Mouse (Mus musculus): ENCODE results near the gene Dek.

Dek gene

DNA sequence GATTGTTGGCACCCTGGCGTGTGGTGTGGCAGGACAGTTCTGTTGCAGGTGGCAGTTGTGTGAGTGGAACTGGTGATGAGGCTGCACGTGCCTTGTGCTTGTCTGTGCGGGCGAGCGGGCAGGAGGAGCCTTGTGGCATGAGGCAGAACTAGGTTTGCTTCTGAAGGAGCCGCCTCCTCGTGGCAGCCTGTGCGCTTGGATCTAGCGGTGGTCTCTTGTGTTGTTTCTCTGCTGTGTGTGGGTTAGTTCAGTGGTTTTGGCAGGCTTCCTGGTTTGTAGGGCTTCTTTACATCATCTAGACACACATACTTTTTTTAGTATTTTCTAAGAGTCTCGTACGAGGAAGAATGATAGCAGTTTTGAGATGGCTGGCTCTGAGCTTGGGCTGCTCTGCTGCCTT, 49.9 kb downstream of the Dek start:
- no peak for DNase-seq (ENCODE audit: low read depth)

DNA sequence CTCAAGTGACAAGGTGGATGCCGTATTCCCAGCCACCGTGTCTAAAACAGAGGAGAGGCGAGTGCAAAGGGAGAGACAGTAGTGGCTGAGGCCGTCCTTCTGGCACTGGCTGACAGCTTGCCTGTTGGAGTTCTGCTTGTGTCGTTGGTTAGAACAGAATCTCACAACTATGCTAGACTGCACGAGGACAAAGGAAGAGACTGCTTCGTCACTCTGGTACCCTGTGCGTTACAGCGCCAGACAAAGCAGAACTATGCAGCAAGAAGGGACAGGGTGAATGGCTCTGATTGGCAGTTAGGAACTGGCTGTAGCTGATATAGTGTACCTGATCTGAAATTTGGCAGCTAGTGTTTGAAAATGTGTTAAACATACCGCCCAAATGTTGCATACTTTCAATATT, 52.0 kb downstream of the Dek start:
- no peak for DNase-seq (ENCODE audit: low read depth)

DNA sequence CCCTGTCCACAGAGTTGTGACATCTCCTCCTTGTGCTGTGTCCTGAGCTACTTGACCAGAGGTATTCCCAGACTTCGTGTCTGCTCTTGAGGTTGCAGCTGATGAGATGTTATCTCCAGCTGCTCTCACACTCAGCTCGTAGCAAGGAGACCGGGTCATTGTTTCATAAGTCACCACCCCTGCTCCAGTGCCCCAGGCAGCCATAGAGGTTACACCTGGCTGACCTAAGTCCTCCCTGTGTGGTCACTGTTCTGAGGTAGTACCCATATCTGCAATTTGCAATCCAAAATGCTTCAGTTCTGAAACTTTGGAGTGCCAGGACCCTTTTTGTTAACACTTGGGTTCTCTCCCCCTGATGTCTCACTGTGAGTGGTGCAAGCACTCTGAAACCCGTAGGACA, 56.0 kb downstream of the Dek start:
- DNase-seq (ENCODE audit: low read depth) = no peak

DNA sequence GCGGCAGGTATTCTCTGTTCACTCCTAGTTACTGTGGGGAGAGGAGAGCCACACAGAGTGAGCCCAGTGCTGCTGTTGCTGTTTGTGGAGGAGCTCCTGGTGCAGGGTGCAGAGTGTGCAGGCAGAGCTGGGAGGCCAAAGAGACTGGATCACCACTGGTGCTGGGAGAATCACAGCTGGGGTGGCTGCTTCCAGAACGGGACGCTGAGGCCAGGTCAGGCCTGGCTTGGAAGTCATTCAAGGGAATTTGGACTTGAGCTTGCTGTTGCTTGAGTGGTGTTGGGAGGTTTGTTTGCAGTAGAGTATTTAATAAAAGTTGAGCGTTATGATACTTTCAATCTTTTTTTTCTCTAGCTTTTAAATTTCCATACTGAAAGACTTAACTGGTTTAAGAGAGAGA, 58.0 kb downstream of the Dek start:
- DNase-seq (ENCODE audit: low read depth) = no peak

DNA sequence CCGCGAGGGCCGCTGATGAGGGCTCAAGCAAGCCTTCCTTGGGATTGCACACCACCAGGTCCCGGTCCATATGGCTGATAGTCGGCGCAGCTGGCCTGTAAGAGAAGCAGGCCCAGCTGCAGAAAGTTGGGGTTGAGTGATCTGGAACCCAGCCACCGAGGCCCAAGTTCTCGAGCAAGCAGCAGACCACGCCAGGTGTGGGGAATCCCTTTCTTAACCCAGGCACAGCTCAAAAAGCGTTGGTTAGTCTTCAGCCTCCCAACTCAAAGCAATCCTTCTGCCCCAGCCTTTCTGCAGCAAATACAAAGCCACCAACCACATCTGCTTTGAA, 61.4 kb downstream of the Dek start, which contains the start of gene Tpmt:
Tpmt (minus strand) TSS at position 121 of the 331 bp plus-strand sequence.
- no peak for DNase-seq (ENCODE audit: low read depth)

DNA sequence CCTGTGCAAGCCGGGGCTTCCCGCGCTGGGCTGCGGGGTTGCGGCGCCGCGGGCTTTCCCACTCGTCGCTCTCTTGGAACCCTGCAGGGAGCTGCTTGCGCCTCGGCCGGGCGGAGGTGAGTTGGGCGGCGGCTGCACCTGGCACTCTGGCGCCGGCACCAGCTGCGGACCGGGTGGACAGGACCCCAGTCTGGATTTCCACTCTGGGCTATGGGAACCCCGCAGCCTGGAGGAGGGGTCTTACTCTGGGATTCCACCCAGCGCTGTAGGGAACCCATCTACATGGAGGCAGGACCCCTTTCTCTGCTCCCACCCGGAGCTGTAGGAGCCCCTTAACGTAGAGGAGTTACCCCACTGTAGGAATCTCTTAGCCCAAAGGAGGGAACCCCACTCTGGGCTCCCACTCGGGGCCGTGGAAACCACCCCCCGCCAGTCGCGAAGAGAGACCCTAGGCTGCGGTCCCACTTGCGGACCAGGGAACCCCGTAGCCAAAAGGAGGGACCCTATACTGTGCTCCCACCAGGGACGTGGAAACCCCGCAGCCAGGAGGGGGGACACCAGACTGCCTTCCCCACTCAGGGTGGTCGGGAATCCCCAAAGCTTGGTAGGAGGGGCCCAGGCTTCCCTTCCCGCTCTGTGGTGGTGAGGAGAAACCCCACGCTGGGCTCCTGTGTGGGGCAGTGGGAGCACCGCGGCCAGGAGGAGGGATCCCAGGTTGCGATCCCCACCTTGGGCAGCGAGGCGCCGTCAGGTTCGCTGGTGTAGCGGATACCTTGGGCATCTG, 62.0 kb downstream of the Dek start:
- no peak for DNase-seq (ENCODE audit: low read depth)

DNA sequence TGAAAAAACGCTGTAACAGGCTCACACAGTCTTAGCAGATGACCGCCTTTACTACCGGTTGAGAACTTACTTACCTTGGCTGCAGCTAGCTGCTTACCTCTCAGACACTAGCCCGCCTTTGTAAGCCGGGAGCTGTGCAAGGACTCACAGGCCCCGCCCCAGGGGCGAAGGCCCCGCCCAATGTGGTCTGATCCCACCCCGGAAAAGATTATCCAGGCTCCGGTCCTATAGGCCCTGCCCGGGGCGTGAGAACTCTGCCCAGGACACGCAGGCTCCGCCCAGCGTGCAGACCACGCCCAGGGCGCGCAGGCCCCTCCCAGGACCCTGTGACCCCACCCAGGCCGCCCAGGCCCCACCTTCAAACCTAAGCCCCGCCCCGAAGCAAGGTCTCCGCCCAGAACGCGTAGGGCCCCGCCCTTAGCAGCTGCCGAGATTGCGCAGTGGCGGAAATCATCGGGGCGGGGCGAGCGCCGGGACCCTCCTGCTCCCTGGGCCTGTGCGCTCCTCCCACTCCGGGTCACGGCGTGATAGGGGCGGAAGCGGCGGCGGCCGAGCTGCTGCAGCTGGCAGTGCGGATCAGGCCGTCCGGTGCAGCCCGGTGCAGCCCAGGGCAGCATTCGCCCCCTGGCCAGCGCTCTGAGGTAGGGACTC, 62.8 kb downstream of the Dek start, which contains the start of gene Kdm1b:
Kdm1b (plus strand) TSS at position 470 of the 651 bp plus-strand sequence.
- DNase-seq (ENCODE audit: low read depth) = peak; percentile 98

DNA sequence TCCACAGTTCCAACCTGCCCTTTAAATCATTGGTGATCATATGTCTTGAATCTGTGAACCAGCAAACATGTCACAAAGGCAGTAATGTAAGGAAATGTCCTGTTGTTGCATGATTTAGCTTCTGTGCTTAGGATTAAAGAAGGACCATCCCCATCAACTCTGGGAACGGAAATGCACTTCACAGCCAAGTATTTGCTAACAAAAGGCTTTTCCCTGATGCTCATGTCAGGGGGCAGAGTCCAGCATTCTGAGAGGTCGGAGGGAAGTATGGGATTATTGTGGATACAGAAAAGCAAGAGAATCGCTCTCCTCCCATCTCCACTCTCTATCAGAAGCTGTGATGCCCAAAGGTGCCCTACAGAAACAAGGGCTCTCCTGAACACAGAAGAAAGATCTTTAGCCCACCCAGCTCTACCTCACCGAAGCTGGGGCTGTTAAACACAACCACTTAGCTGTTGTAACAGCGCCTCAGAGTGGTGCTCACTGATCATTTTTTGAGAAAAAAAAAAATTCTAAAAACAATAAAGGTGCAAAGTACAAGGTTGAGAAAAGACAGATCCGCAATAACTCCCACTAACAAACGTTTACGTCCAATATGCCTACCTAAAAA, 63.9 kb downstream of the Dek start:
- DNase-seq (ENCODE audit: low read depth) = no peak

DNA sequence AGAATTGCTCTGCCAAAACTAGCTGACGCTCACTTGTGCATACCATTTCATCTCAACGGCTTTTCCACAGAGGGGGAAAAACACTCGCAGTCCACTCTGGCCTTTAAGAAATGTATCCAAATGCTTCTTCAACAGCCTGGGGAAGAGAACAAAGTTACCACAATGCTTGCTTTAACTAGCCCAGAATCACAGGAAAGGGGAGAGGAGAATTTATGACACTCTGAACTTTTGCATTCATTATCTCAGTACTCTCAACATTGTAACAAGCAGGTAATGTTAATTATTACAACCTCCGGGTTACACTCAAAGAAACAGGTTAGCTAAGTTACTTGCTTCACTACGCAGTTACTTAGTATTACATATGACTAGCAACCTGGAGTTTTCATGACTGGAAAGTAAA, 65.9 kb downstream of the Dek start:
- DNase-seq (ENCODE audit: low read depth) = no peak

DNA sequence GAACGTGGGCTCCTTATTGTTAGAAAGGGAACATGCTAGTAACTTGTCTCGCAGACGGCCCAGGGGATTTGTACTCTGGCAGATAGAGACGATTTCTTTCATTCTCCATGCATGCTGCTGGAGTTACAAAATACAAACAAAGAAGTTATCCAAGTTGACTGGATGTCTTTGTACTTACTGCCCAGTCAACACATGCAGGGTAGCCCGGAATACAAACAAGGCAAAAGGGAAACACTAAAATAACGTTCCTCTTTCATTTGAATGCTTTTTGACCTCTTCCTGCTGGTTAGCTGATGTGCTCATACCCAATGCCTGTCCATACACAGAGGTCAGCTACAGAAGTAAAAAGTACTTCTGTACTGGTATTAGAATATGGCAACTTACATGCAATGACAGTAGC, 68.1 kb downstream of the Dek start:
- DNase-seq (ENCODE audit: low read depth) = no peak

Data from c-Kit-positive CD71-negative TER-119-negative erythroid progenitor cells, embryonic 14.5 days (primary cell).